In genomic region chr8:120876010-120876918, GRCm38 (mm10) we compare ENCODE assay signal across 24 mouse cellular contexts.
DNase-seq lines count a peak whose midpoint lies in the region; ATAC-seq and TF ChIP-seq lines count a peak whose summit lies in the region.
"Had no signal": no experiment of that assay in that cellular context is flagged by ENCODE, and none has a peak within 500 bp of the region (broad histone marks: within the 10 kb centered on the region; RNA-seq: fewer than 3 reads in every experiment).

No protein-coding gene starts in this region.

- peak; percentile 74 for DNase-seq in lung, embryonic 14.5 days
- peak; percentile 81 for DNase-seq in lung, postnatal 0 days (ENCODE audit: low spot score)
- peak; percentile 90 for DNase-seq in lung, postnatal 25 days (ENCODE audit: low spot score)
- no peak for DNase-seq in cerebellum, postnatal 25 days
- DNase-seq in liver, embryonic 11.5 days (ENCODE audit: low spot score), result no peak
- DNase-seq in cerebellum, adult 8-10 months, result no peak
- DNase-seq: adrenal gland, adult 2 months; adrenal gland, postnatal 14 days; cerebellum, adult 11-12 months; cerebellum, adult 9-10 months; cerebellum, postnatal 14 days; forebrain, postnatal 0 days; gastrocnemius, postnatal 10 days; heart, adult 11 months; heart, postnatal 36 days had no signal

- peak; percentile 68 for ATAC-seq in lung, embryonic 14.5 days (ENCODE audit: insufficient read depth)
- peak; percentile 89 for ATAC-seq in lung, postnatal 0 days
- ATAC-seq in liver, embryonic 11.5 days (replicated peaks; ENCODE audit: low FRiP score), result no peak
- no peak for ATAC-seq in cerebellum, adult (ENCODE audit: insufficient number of reproducible peaks, low FRiP score, low TSS enrichment)
- ATAC-seq: CD4-positive, CD25-positive, alpha-beta regulatory T cell, adult 4 months; forebrain, embryonic 14.5 days; forebrain, postnatal 0 days; hindbrain, embryonic 16.5 days had no signal

- peak; percentile 98 for TF ChIP-seq EP300 in lung, postnatal 0 days (IDR thresholded peaks at IDR 0.05)

- H3K27ac ChIP-seq in lung, embryonic 14.5 days (ENCODE audit: low read depth), result peak overlapping the region; percentile 26; the same call in 1 of the 2 replicates
- H3K27ac ChIP-seq in lung, postnatal 0 days (ENCODE audit: low read length), result peak overlapping the region; percentile 87
- H3K27ac ChIP-seq in liver, embryonic 11.5 days (ENCODE audit: low read depth, low read length), result no peak overlapping the region
- H3K27ac ChIP-seq: embryonic facial prominence, embryonic 12.5 days; embryonic facial prominence, embryonic 15.5 days; hindbrain, embryonic 10.5 days; hindbrain, embryonic 13.5 days had no signal

- 13% methylated on average over 24 of the region's 24 CpGs for WGBS in lung, embryonic 14.5 days
- WGBS in lung, postnatal 0 days, result 15% methylated on average over 24 of the region's 24 CpGs
- WGBS in liver, embryonic 11.5 days, result 61% methylated on average over 24 of the region's 24 CpGs

- H3K9me3 ChIP-seq in lung, embryonic 14.5 days (ENCODE audit: low read depth, low read length), result no peaks in the 10 kb centered on the region
- H3K9me3 ChIP-seq in lung, postnatal 0 days (ENCODE audit: low read length), result no peaks in the 10 kb centered on the region
- H3K9me3 ChIP-seq in liver, embryonic 11.5 days (ENCODE audit: control insufficient read depth, low read length), result no peaks in the 10 kb centered on the region
- H3K9me3 ChIP-seq: embryonic facial prominence, embryonic 12.5 days; embryonic facial prominence, embryonic 15.5 days; hindbrain, embryonic 10.5 days had no signal

- H3K4me3 ChIP-seq in lung, embryonic 14.5 days (ENCODE audit: low read depth, low read length), result no peak overlapping the region
- H3K4me3 ChIP-seq in lung, postnatal 0 days (ENCODE audit: low read depth, low read length), result no peak overlapping the region
- no peak overlapping the region for H3K4me3 ChIP-seq in liver, embryonic 11.5 days (ENCODE audit: low read depth, low read length)
- H3K4me3 ChIP-seq: embryonic facial prominence, embryonic 12.5 days; embryonic facial prominence, embryonic 15.5 days; hindbrain, embryonic 10.5 days; hindbrain, embryonic 13.5 days had no signal

- H3K9ac ChIP-seq in lung, embryonic 14.5 days, result no peak overlapping the region
- no peak overlapping the region for H3K9ac ChIP-seq in lung, postnatal 0 days (replicated peaks; ENCODE audit: low read depth)
- no peak overlapping the region for H3K9ac ChIP-seq in liver, embryonic 11.5 days (ENCODE audit: low read depth, low read length)
- H3K9ac ChIP-seq: embryonic facial prominence, embryonic 12.5 days; embryonic facial prominence, embryonic 15.5 days; forebrain, postnatal 0 days; hindbrain, embryonic 13.5 days had no signal

- no peak for TF ChIP-seq CTCF in lung, embryonic 14.5 days (IDR thresholded peaks at IDR 0.05; ENCODE audit: low read depth)
- no peak for TF ChIP-seq CTCF in lung, postnatal 0 days (IDR thresholded peaks at IDR 0.05)

- H3K4me2 ChIP-seq in lung, embryonic 14.5 days, result no peak overlapping the region
- H3K4me2 ChIP-seq in lung, postnatal 0 days (replicated peaks; ENCODE audit: low read depth, low read length), result peak overlapping the region; percentile 27; the same call in 1 of the 2 replicates
- no peak overlapping the region for H3K4me2 ChIP-seq in liver, embryonic 11.5 days
- H3K4me2 ChIP-seq: embryonic facial prominence, embryonic 12.5 days; embryonic facial prominence, embryonic 15.5 days; heart, embryonic 11.5 days; hindbrain, embryonic 13.5 days had no signal

- no peaks in the 10 kb centered on the region for H3K36me3 ChIP-seq in lung, embryonic 14.5 days (ENCODE audit: insufficient read depth)
- H3K36me3 ChIP-seq in lung, postnatal 0 days (ENCODE audit: insufficient read depth, low read length), result no peaks in the 10 kb centered on the region
- no peaks in the 10 kb centered on the region for H3K36me3 ChIP-seq in liver, embryonic 11.5 days (ENCODE audit: control insufficient read depth, insufficient read depth, low read length)
- H3K36me3 ChIP-seq: embryonic facial prominence, embryonic 12.5 days; embryonic facial prominence, embryonic 15.5 days; hindbrain, embryonic 10.5 days; hindbrain, embryonic 13.5 days had no signal

- no peaks in the 10 kb centered on the region for H3K4me1 ChIP-seq in lung, embryonic 14.5 days (ENCODE audit: insufficient read depth)
- no peaks in the 10 kb centered on the region for H3K4me1 ChIP-seq in lung, postnatal 0 days (ENCODE audit: insufficient read depth, low read depth, low read length)
- H3K4me1 ChIP-seq in liver, embryonic 11.5 days (replicated peaks; ENCODE audit: control insufficient read depth, insufficient read depth, low read length), result no peaks in the 10 kb centered on the region; the same call in 1 of the 2 replicates
- H3K4me1 ChIP-seq: embryonic facial prominence, embryonic 12.5 days; embryonic facial prominence, embryonic 15.5 days; hindbrain, embryonic 13.5 days had no signal

- peaks cover 4% of the 10 kb centered on the region for H3K27me3 ChIP-seq in lung, embryonic 14.5 days (ENCODE audit: insufficient read depth, low read length)
- no peaks in the 10 kb centered on the region for H3K27me3 ChIP-seq in lung, postnatal 0 days (replicated peaks; ENCODE audit: insufficient read depth, low read length)
- H3K27me3 ChIP-seq in liver, embryonic 11.5 days (replicated peaks; ENCODE audit: control insufficient read depth, insufficient read depth, low read length), result peaks cover 11% of the 10 kb centered on the region; the same call in 1 of the 2 replicates

Comparison
In these comparisons a context has a peak if more than half of its experiments do, and no peak if none do; other contexts are left out.
1. ATAC-seq: peak in lung, embryonic 14.5 days (single experiment) and lung, postnatal 0 days (single experiment); none in liver, embryonic 11.5 days (single experiment) and cerebellum, adult (single experiment).
2. DNase-seq: peak in lung, embryonic 14.5 days (single experiment), lung, postnatal 0 days (single experiment) and lung, postnatal 25 days (single experiment); none in cerebellum, postnatal 25 days (0 of 2), liver, embryonic 11.5 days (single experiment) and cerebellum, adult 8-10 months (single experiment).